ENCODE assay signal across 8 mouse cellular contexts in the genomic region with DNA sequence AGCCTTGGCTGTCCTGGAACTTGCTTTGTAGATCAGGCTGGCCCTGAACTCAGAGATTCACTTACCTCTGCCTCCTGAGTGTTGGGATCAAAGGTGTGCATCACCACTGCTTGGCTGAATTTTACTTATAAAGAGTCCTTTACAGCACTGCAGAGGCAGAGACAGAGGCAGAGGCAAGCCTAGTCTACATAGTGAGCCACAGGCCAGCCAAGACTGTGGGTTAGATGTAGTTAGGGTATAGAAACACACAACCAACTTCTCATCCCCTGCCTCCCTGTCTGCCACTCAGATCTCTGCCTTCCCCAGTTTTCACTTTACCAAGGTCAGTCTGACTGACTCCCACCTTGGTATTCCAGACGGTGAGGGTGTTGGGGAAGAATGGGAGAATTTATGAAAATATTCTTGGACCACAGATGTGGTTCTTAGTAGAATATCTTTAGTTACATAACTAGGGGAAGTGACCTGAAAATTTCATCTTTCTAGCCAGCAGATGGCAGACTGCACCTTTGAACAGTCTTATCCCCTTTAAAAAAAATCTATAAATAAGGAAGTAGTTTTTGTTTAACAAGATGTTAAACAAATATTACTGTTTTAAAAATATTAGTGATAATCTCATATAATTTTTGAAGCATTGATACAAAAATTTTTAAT.
DNase-seq lines count a peak whose midpoint lies in the region; ATAC-seq lines count a peak whose summit lies in the region.

No protein-coding gene starts in this region.

- no peak overlapping the region for H3K4me2 ChIP-seq in forebrain, embryonic 15.5 days (replicated peaks)

- no peak overlapping the region for H3K27ac ChIP-seq in forebrain, embryonic 15.5 days (replicated peaks)

- no peaks in the 10 kb centered on the region for H3K36me3 ChIP-seq in forebrain, embryonic 15.5 days

- 0 out of 2 replicates have a peak, but pooled peaks cover 8% of the 10 kb centered on the region for H3K4me1 ChIP-seq in forebrain, embryonic 15.5 days

- no peaks in the 10 kb centered on the region for H3K9me3 ChIP-seq in forebrain, embryonic 15.5 days

- H3K27me3 ChIP-seq in forebrain, embryonic 15.5 days: no peaks in the 10 kb centered on the region

- no peak overlapping the region for H3K9ac ChIP-seq in forebrain, embryonic 15.5 days (replicated peaks)

- H3K4me3 ChIP-seq in forebrain, embryonic 15.5 days: no peak overlapping the region

- DNase-seq in heart, adult 8-10 months (ENCODE audit: low spot score): peak; percentile 28
- DNase-seq in heart, postnatal 25 days (ENCODE audit: low spot score): no peak
- peak; percentile 47 to 52 for DNase-seq in right cerebral cortex, postnatal 10 days (ENCODE audit: low spot score in 2 of 2)
- no peak for DNase-seq in right cerebral cortex, postnatal 4 days
- peak; percentile 56 for DNase-seq in cerebellum, adult 8-10 months
- peak; percentile 42 to 69 for DNase-seq in left cerebral cortex, postnatal 25 days (ENCODE audit: low spot score in 2 of 2)
- no peak for DNase-seq in adrenal gland, postnatal 25 days

- ATAC-seq in forebrain, embryonic 15.5 days (replicated peaks): no peak

- 85% methylated on average over 1 of the region's 1 CpGs for WGBS in forebrain, embryonic 15.5 days

- intact Hi-C loops in heart, postnatal 25 days (cut with DNase I): loop anchor here (5.0 kb wide), 2 partner anchors 266 to 416 kb away; no protein-coding TSS in a partner anchor
- intact Hi-C loops in left cerebral cortex, postnatal 25 days (cut with DNase I): loop anchor here (5.0 kb wide), 1 partner anchor 421 kb away; the partner anchor contains the start of gene Dnajc27

Comparison
In these comparisons a context has a peak if more than half of its experiments do, and no peak if none do; other contexts are left out.
1. DNase-seq: peak in heart, adult 8-10 months (single experiment), right cerebral cortex, postnatal 10 days (2 of 2), cerebellum, adult 8-10 months (single experiment) and left cerebral cortex, postnatal 25 days (2 of 2); none in heart, postnatal 25 days (single experiment), right cerebral cortex, postnatal 4 days (single experiment) and adrenal gland, postnatal 25 days (single experiment).